In the genomic region with DNA sequence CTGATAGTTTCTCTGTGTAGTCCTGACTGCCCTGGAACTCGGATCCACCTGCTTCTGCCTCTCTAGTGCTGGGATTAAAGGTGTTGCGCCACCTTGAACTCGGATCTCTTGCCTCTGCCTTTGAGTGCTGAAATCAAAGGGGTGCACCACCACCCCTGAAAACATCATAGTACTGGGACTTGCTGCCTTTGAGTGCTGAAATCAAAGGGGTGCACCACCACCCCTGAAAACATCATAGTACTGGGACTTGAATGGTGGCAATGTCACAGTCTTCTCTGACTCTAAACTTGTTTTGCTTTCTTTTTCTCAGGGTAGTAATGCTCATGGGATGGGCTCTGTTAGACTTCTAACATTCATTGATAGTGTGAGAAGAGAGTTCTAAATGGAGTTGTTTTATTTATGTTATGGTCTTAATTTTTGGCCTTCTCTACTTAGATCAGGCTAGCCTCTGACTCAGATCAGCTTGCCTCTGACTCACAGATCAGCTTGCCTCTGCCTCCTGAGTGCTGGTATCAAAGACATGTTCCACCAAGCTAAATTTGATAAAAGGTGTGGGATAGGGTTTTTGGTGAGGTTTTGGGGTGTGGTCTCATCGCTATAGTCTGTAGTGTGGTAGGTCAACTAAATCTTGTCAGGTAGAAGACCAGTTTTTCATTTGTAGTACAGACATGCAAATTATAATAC, we compare ENCODE assay signal across 8 mouse cellular contexts. TPM values are rescaled to one million over a fixed set of nuclear protein-coding genes. Genes with fewer than 3 reads are reported as not detected.
DNase-seq lines count a peak whose midpoint lies in the region; ATAC-seq and TF ChIP-seq lines count a peak whose summit lies in the region.

No protein-coding gene starts in this region.

- H3K9ac ChIP-seq in lung, postnatal 0 days (replicated peaks; ENCODE audit: low read depth), result no peak overlapping the region
- peak overlapping the region; percentile 100; the same call in 1 of the 2 replicates for H3K9ac ChIP-seq in embryonic facial prominence, embryonic 14.5 days (ENCODE audit: low read depth, low read length)
- H3K9ac ChIP-seq in limb, embryonic 11.5 days (ENCODE audit: low read length), result no peak overlapping the region
- H3K9ac ChIP-seq in stomach, embryonic 14.5 days (replicated peaks; ENCODE audit: low read depth, low read length), result no peak overlapping the region

- no peak overlapping the region for H3K27ac ChIP-seq in lung, postnatal 0 days (ENCODE audit: low read length)
- H3K27ac ChIP-seq in embryonic facial prominence, embryonic 14.5 days (replicated peaks; ENCODE audit: low read depth, low read length), result no peak overlapping the region
- no peak overlapping the region for H3K27ac ChIP-seq in limb, embryonic 11.5 days (replicated peaks; ENCODE audit: low read depth, low read length)
- H3K27ac ChIP-seq in stomach, embryonic 14.5 days (ENCODE audit: low read length), result no peak overlapping the region

- no peak for TF ChIP-seq EP300 in lung, postnatal 0 days (IDR thresholded peaks at IDR 0.05)

- H3K27me3 ChIP-seq in lung, postnatal 0 days (replicated peaks; ENCODE audit: insufficient read depth, low read length), result no peaks in the 10 kb centered on the region
- no peaks in the 10 kb centered on the region for H3K27me3 ChIP-seq in embryonic facial prominence, embryonic 14.5 days (replicated peaks; ENCODE audit: control insufficient read depth, insufficient read depth, low read length)
- no peaks in the 10 kb centered on the region for H3K27me3 ChIP-seq in limb, embryonic 11.5 days (ENCODE audit: control insufficient read depth, insufficient read depth, low read length)
- no peaks in the 10 kb centered on the region for H3K27me3 ChIP-seq in stomach, embryonic 14.5 days (ENCODE audit: control insufficient read depth, insufficient read depth, low read length)

- no peak for ATAC-seq in lung, postnatal 0 days
- ATAC-seq in embryonic facial prominence, embryonic 14.5 days (ENCODE audit: low read depth), result no peak
- no peak for ATAC-seq in limb, embryonic 11.5 days (ENCODE audit: insufficient number of reproducible peaks, low FRiP score, low TSS enrichment, low read depth)
- no peak for ATAC-seq in stomach, embryonic 14.5 days (ENCODE audit: insufficient number of reproducible peaks, insufficient read depth, low FRiP score, low read depth)

- H3K4me1 ChIP-seq in lung, postnatal 0 days (ENCODE audit: insufficient read depth, low read depth, low read length), result peaks cover 7% of the 10 kb centered on the region; the same call in 1 of the 2 replicates
- peaks cover 15% of the 10 kb centered on the region for H3K4me1 ChIP-seq in embryonic facial prominence, embryonic 14.5 days (ENCODE audit: control insufficient read depth, insufficient read depth, low read length)
- 0 out of 2 replicates have a peak, but pooled peaks cover 2% of the 10 kb centered on the region for H3K4me1 ChIP-seq in limb, embryonic 11.5 days (ENCODE audit: control insufficient read depth, insufficient read depth, low read length)
- peaks cover 17% of the 10 kb centered on the region; the same call in 1 of the 2 replicates for H3K4me1 ChIP-seq in stomach, embryonic 14.5 days (ENCODE audit: control insufficient read depth, insufficient read depth, low read length)

- WGBS in lung, postnatal 0 days, result 76% methylated on average over 4 of the region's 4 CpGs
- WGBS in embryonic facial prominence, embryonic 14.5 days, result 86% methylated on average over 4 of the region's 4 CpGs
- WGBS in limb, embryonic 11.5 days, result 87% methylated on average over 4 of the region's 4 CpGs
- WGBS in stomach, embryonic 14.5 days, result 85% methylated on average over 4 of the region's 4 CpGs

- intact Hi-C loops in left cerebral cortex, postnatal 36 days (cut with DNase I), result loop anchor here (5.0 kb wide), 1 partner anchor 155 kb away; no protein-coding TSS in a partner anchor

- H3K9me3 ChIP-seq in lung, postnatal 0 days (ENCODE audit: low read length), result no peaks in the 10 kb centered on the region
- no peaks in the 10 kb centered on the region for H3K9me3 ChIP-seq in embryonic facial prominence, embryonic 14.5 days (ENCODE audit: control insufficient read depth, low read length)
- no peaks in the 10 kb centered on the region for H3K9me3 ChIP-seq in limb, embryonic 11.5 days (ENCODE audit: control insufficient read depth, low read length)
- no peaks in the 10 kb centered on the region for H3K9me3 ChIP-seq in stomach, embryonic 14.5 days (ENCODE audit: control insufficient read depth, low read depth, low read length)

- TF ChIP-seq CTCF in lung, postnatal 0 days (IDR thresholded peaks at IDR 0.05), result no peak

- 0 out of 2 replicates have a peak, but pooled peaks cover 5% of the 10 kb centered on the region for H3K36me3 ChIP-seq in lung, postnatal 0 days (ENCODE audit: insufficient read depth, low read length)
- H3K36me3 ChIP-seq in embryonic facial prominence, embryonic 14.5 days (ENCODE audit: control insufficient read depth, insufficient read depth, low read length), result peaks cover 27% of the 10 kb centered on the region
- H3K36me3 ChIP-seq in limb, embryonic 11.5 days (ENCODE audit: control insufficient read depth, insufficient read depth, low read length), result no peaks in the 10 kb centered on the region
- H3K36me3 ChIP-seq in stomach, embryonic 14.5 days (ENCODE audit: control insufficient read depth, insufficient read depth, low read length), result peaks cover 16% of the 10 kb centered on the region; the same call in 1 of the 2 replicates

- no peak for DNase-seq in lung, postnatal 0 days (ENCODE audit: low spot score)
- no peak for DNase-seq in lung, postnatal 25 days (ENCODE audit: low spot score)
- DNase-seq in embryonic facial prominence, embryonic 14.5 days (ENCODE audit: low spot score), result no peak
- DNase-seq in limb, embryonic 11.5 days (ENCODE audit: low spot score), result no peak
- DNase-seq in gastrocnemius, adult 18-20 months (ENCODE audit: low spot score), result no peak
- no peak for DNase-seq in left cerebral cortex, postnatal 36 days (ENCODE audit: low spot score in 2 of 2)
- DNase-seq in left cerebral cortex, adult 9 months (ENCODE audit: low spot score in 2 of 2), result no peak

- peak overlapping the region; percentile 99 for H3K4me3 ChIP-seq in lung, postnatal 0 days (ENCODE audit: low read depth, low read length)
- peak overlapping the region; percentile 99 for H3K4me3 ChIP-seq in embryonic facial prominence, embryonic 14.5 days (ENCODE audit: low read depth, low read length)
- H3K4me3 ChIP-seq in limb, embryonic 11.5 days (ENCODE audit: low read depth, low read length), result peak overlapping the region; percentile 100; the same call in 1 of the 2 replicates
- peak overlapping the region; percentile 100 for H3K4me3 ChIP-seq in stomach, embryonic 14.5 days (ENCODE audit: low read depth, low read length)

- peak overlapping the region; percentile 73 for H3K4me2 ChIP-seq in lung, postnatal 0 days (replicated peaks; ENCODE audit: low read depth, low read length)
- H3K4me2 ChIP-seq in embryonic facial prominence, embryonic 14.5 days (ENCODE audit: low read depth, low read length), result peak overlapping the region; percentile 67
- peak overlapping the region; percentile 77 for H3K4me2 ChIP-seq in limb, embryonic 11.5 days (ENCODE audit: low read depth, severe bottlenecking)
- H3K4me2 ChIP-seq in stomach, embryonic 14.5 days (replicated peaks; ENCODE audit: low read depth, low read length), result peak overlapping the region; percentile 80

RNA-seq across cellular contexts. Expression of a gene that starts 6.7 kb away (rescaled TPM):
- 18.3 and 19.6 TPM in 2 replicates for polyA plus RNA-seq in lung, postnatal 0 days (2015; fragmentation: Nextera tagmentation; extraction: Ambion mirVana)
- 31.0 and 31.4 TPM in 2 replicates for polyA plus RNA-seq in embryonic facial prominence, embryonic 14.5 days (2014; fragmentation: Nextera tagmentation; extraction: Ambion mirVana)
- 37.8 and 39.3 TPM in 2 replicates for polyA plus RNA-seq in limb, embryonic 11.5 days (2014; fragmentation: Nextera tagmentation; extraction: Ambion mirVana)
- 40.3 and 44.7 TPM in 2 replicates for polyA plus RNA-seq in stomach, embryonic 14.5 days (2014; fragmentation: Nextera tagmentation; extraction: Ambion mirVana)
- total RNA-seq in gastrocnemius, adult 18-20 months (2021), result 10 to 100 TPM; 23.4 to 24.5 TPM
- total RNA-seq in left cerebral cortex, postnatal 36 days (2021), result 10 to 100 TPM; 56.3 to 71.0 TPM
